Mouse (Mus musculus) CD8-positive naive resting alpha-beta T cell, adult 2 months (primary cell): ENCODE results near the gene Cwc22.

Source experiments
- DNase-seq, 2 experiments: peaks; one replicate each; pipeline ENCODE4 v3.0.0; 2022; ENCODE audit warnings: low read depth in 2 of 2, low spot score in 2 of 2

Cwc22 gene

GRCm38 (mm10) chr2:77970556-77970955, 24.4 kb upstream of the Cwc22 start:
- DNase-seq: no peak

GRCm38 (mm10) chr2:77969956-77970355, 23.8 kb upstream of the Cwc22 start:
- no peak for DNase-seq

- no peak for DNase-seq
Observed at GRCm38 (mm10) chr2:77962450-77963193, 16.4 kb upstream of the Cwc22 start.

GRCm38 (mm10) chr2:77961256-77961655, 15.1 kb upstream of the Cwc22 start:
- DNase-seq: no peak

- no peak for DNase-seq
Observed at GRCm38 (mm10) chr2:77960711-77961110, 14.5 kb upstream of the Cwc22 start.

- DNase-seq: no peak
Observed at GRCm38 (mm10) chr2:77959341-77959740, 13.2 kb upstream of the Cwc22 start.

- no peak for DNase-seq
Observed at GRCm38 (mm10) chr2:77951415-77951913, 5.3 kb upstream of the Cwc22 start.

- no peak for DNase-seq
Observed at GRCm38 (mm10) chr2:77950111-77950510, 3.9 kb upstream of the Cwc22 start.

GRCm38 (mm10) chr2:77949521-77949920, 3.3 kb upstream of the Cwc22 start:
- DNase-seq: no peak

- no peak for DNase-seq
Observed at GRCm38 (mm10) chr2:77948921-77949320, 2.7 kb upstream of the Cwc22 start.

- no peak for DNase-seq
Observed at GRCm38 (mm10) chr2:77948126-77948525, 2.0 kb upstream of the Cwc22 start.

- no peak for DNase-seq
Observed at GRCm38 (mm10) chr2:77947161-77947870, 1.1 kb upstream of the Cwc22 start.

- no peak for DNase-seq
Observed at GRCm38 (mm10) chr2:77944860-77945595, 1.1 kb downstream of the Cwc22 start.

- DNase-seq: no peak
Observed at GRCm38 (mm10) chr2:77944281-77944680, 1.9 kb downstream of the Cwc22 start.

GRCm38 (mm10) chr2:77941944-77942343, 4.2 kb downstream of the Cwc22 start:
- DNase-seq: no peak

- DNase-seq: no peak
Observed at GRCm38 (mm10) chr2:77938317-77938716, 7.9 kb downstream of the Cwc22 start.

- no peak for DNase-seq
Observed at GRCm38 (mm10) chr2:77937818-77938217, 8.4 kb downstream of the Cwc22 start.

GRCm38 (mm10) chr2:77934138-77934537, 12.0 kb downstream of the Cwc22 start:
- DNase-seq: no peak

- no peak for DNase-seq
Observed at GRCm38 (mm10) chr2:77933630-77934029, 12.5 kb downstream of the Cwc22 start.

GRCm38 (mm10) chr2:77931958-77932357, 14.2 kb downstream of the Cwc22 start:
- no peak for DNase-seq

GRCm38 (mm10) chr2:77928352-77928751, 17.8 kb downstream of the Cwc22 start:
- DNase-seq: no peak

- DNase-seq: no peak
Observed at GRCm38 (mm10) chr2:77926468-77926867, 19.7 kb downstream of the Cwc22 start.
